Mouse (Mus musculus): ENCODE measurements at regions not wholly inside any gene's neighbourhood (a gene's known extent, or its start where the extent isn't known, plus 50 kb on each side); places are given as distances from the start of the nearest gene placed in this dataset.

GRCm38 (mm10) chr5:64430501-64430900 is 274.4 kb downstream of the Tbc1d1 start:
- no peak for TF ChIP-seq CTCF (IDR thresholded peaks at IDR 0.05; ENCODE audit: borderline replicate concordance, insufficient read depth, low read depth, low read length)
- no peak for TF ChIP-seq POLR2A (IDR thresholded peaks at IDR 0.05; ENCODE audit: borderline replicate concordance, insufficient read depth, low read length)
